Mouse (Mus musculus) G1E (cell line): ENCODE data around the gene 4933402D24Rik. TPM values are rescaled to one million over a fixed set of nuclear protein-coding genes. Genes with fewer than 3 reads are reported as not detected.

Experiments
- ATAC-seq: 2 replicates; pipeline ENCODE4 v1.8.0; 2016; ENCODE audit warnings: mild to moderate bottlenecking; ENCODE audit not compliant: insufficient number of reproducible peaks, poor library complexity, low FRiP score, severe bottlenecking; ENCODE audit errors: extremely low read depth
- DNase-seq: peaks from one replicate; pipeline ENCODE4 v3.0.0; 2012; ENCODE audit warnings: low spot score
- H3K27me3 ChIP-seq: 2 replicates; pipeline ENCODE4 v1.6.1; 2012; ENCODE audit warnings: mild to moderate bottlenecking, low read length, inconsistent platforms; ENCODE audit not compliant: insufficient read depth
- H3K36me3 ChIP-seq: replicated peaks from 2 replicates; pipeline ENCODE3; 2012; ENCODE audit warnings: mild to moderate bottlenecking, inconsistent platforms
- H3K4me1 ChIP-seq: 2 replicates; pipeline ENCODE4 v1.6.1; 2012; ENCODE audit warnings: low read depth, low read length, inconsistent platforms, mixed read lengths; ENCODE audit not compliant: insufficient read depth
- H3K4me3 ChIP-seq: 2 replicates; pipeline ENCODE4 v1.5.1; 2012; ENCODE audit warnings: low read depth, mild to moderate bottlenecking, inconsistent platforms, low read length, moderate library complexity, mixed read lengths
- H3K9me3 ChIP-seq: replicated peaks from 2 replicates; pipeline ENCODE4 v1.6.1; 2012; ENCODE audit warnings: inconsistent platforms
- CTCF ChIP-seq: IDR thresholded peaks from 2 replicates; pipeline ENCODE4 v1.5.1; 2012; ENCODE audit warnings: low read depth, low read length, inconsistent platforms, mixed read lengths
- GATA1 ChIP-seq: IDR thresholded peaks from 2 replicates; pipeline ENCODE4 v1.6.1; 2012; ENCODE audit warnings: borderline replicate concordance, low read length, inconsistent platforms, mixed read lengths
- GATA2 ChIP-seq: IDR thresholded peaks from 2 replicates; pipeline ENCODE4 v1.6.1; 2012; ENCODE audit warnings: low read depth, low read length, inconsistent platforms, borderline replicate concordance
- POLR2AphosphoS5 ChIP-seq: IDR thresholded peaks from 2 replicates; pipeline ENCODE4 v1.6.1; 2012; ENCODE audit warnings: low read depth, low read length, inconsistent platforms; ENCODE audit not compliant: insufficient replicate concordance
- TAL1 ChIP-seq: conservative IDR thresholded peaks from 2 replicates; pipeline ENCODE4 v1.6.1; 2012; ENCODE audit warnings: low read depth, low read length, inconsistent platforms, mixed read lengths
- polyA plus RNA-seq: library from polyadenylated mRNA; stranded (reverse); fragments of >175 nt; gene quantifications from 2 replicates; pipeline ENCODE4 v1.2.3, GENCODE M21; 2012
- total RNA-seq, 2 experiments: library from RNA; stranded (forward) in 1 of 2; stranded (reverse) in 1 of 2; fragments of 200-1000 nt in 1 of 2; fragments of >200 nt in 1 of 2; fragmentation: Nextera tagmentation in 1 of 2; gene quantifications; 2 replicates each; pipeline ENCODE4 v1.2.3; 2014 to 2017

Gene 4933402D24Rik
- total RNA-seq (2014; fragmentation: Nextera tagmentation) (not detected in 2 replicates), total RNA-seq (2017) (0.11 TPM in 1 of 2 replicates, not detected in the other), polyA plus RNA-seq (not detected in 2 replicates)

- no peaks in the 10 kb centered on the region for H3K36me3 ChIP-seq
- no peaks in the 10 kb centered on the region for H3K27me3 ChIP-seq
- no peaks in the 10 kb centered on the region for H3K4me1 ChIP-seq
- H3K4me3 ChIP-seq: no peak within 1 kb of the TSS
- no peaks in the 10 kb centered on the region for H3K9me3 ChIP-seq
- TF ChIP-seq GATA1 (no peak), TAL1 (no peak), CTCF (no peak), POLR2AphosphoS5 (no peak), GATA2 (no peak)
- ATAC-seq (no peak), DNase-seq (no peak)
These were observed at the start of gene 4933402D24Rik for GRCm38 (mm10) chr1:63769167-63769566. Gene 4933402D24Rik, minus strand, starts transcription at chr1:63769267.

- Histone ChIP-seq H3K4me3 (no peak overlapping the region), H3K4me1 (no peaks in the 10 kb centered on the region), H3K27me3 (no peaks in the 10 kb centered on the region), H3K36me3 (no peaks in the 10 kb centered on the region), H3K9me3 (no peaks in the 10 kb centered on the region)
- DNase-seq (no peak), ATAC-seq (no peak)
- no peak for TF ChIP-seq TAL1
- TF ChIP-seq GATA2: no peak
- no peak for TF ChIP-seq GATA1
- no peak for TF ChIP-seq CTCF
These were observed 39.5 kb upstream of the 4933402D24Rik start for GRCm38 (mm10) chr1:63808584-63808983.

DNA sequence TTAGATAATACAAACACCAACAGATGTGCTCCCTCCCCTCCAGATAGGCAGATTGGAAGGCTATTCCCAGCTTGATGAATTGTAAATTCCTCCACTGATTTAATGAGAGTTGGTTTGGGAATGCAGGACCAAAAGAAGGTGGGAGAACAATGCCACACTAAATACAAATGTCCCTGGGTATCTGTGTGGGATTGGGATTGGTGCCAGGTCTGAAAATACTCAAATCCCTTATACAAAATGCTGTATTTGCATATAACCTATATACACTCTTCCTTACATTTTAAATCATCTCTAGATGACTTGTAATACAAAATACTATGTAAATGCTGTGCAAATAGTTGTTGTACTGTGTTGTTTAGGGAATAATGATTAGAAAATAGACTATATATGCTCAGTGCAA, 36.0 kb upstream of the 4933402D24Rik start:
- Histone ChIP-seq H3K27me3 (no peaks in the 10 kb centered on the region), H3K4me1 (no peaks in the 10 kb centered on the region), H3K36me3 (no peaks in the 10 kb centered on the region), H3K9me3 (no peaks in the 10 kb centered on the region), H3K4me3 (no peak overlapping the region)
- TF ChIP-seq TAL1: no peak
- TF ChIP-seq GATA2: no peak
- DNase-seq: no peak
- ATAC-seq: no peak

DNA sequence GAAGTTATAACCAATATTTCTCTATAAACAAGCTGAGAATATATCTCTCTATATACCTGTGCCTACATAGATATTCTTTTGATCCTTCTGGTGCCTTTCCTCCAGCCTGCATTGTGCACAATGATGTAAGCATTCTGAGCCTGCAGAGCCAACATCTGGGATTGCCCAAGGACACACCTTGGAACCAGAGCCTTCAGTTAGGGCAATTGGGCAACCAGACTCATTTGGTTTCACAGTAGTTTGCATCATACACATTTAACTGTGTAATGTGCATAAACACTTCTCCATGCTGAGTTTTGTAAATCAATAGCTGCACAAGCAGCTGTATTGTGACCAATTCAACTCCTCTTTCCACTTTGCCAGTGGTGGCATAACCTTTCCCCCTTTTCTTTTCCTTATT, 25.3 kb upstream of the 4933402D24Rik start:
- Histone ChIP-seq H3K27me3 (no peaks in the 10 kb centered on the region), H3K9me3 (no peaks in the 10 kb centered on the region), H3K4me1 (no peaks in the 10 kb centered on the region), H3K36me3 (no peaks in the 10 kb centered on the region), H3K4me3 (no peak overlapping the region)
- TF ChIP-seq GATA2 (no peak), CTCF (no peak), GATA1 (no peak), TAL1 (no peak), POLR2AphosphoS5 (no peak)
- ATAC-seq: no peak
- no peak for DNase-seq

DNA sequence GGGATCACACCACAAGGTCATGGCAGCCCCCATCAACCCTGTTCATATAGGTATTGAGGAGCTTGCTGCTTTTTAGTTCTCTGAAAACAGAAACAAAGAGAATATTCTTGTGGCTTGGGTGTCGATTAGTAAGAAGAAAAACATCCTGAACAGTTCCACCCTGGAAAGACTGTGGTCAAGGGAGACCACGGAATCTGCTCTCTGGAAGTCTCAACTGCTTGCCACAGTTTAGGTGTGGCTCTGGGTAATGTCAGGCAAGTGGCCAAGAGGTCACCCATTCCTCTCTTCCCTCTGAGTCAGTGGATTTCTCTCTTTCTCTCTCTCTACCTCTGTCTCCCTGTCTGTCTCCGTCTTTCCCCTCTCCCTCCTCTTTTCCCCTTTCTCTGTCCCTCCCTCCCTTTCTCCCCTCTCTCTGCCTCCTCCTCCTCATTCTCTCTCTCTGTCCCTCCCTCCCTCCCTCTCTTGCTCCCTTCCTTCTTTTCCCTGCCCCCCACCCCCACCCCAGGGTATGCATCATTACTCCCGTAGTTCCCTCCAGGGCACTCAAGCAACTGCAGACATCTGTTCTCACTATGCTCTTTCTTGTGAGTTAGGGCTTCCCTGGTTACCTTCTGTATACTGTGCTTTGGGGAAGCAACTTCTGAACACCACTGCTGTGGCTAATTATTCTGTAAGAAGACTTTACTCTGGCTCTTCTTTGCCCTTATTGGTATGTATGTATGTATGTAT, 8.0 kb upstream of the 4933402D24Rik start:
- no peak for TF ChIP-seq CTCF
- no peak for TF ChIP-seq GATA2
- no peak for TF ChIP-seq GATA1
- no peak for TF ChIP-seq TAL1
- TF ChIP-seq POLR2AphosphoS5: no peak
- no peaks in the 10 kb centered on the region for H3K4me1 ChIP-seq
- DNase-seq: no peak
- no peaks in the 10 kb centered on the region for H3K36me3 ChIP-seq
- H3K4me3 ChIP-seq: no peak overlapping the region
- ATAC-seq: no peak
- peaks cover 5% of the 10 kb centered on the region for H3K27me3 ChIP-seq
- H3K9me3 ChIP-seq: no peaks in the 10 kb centered on the region

DNA sequence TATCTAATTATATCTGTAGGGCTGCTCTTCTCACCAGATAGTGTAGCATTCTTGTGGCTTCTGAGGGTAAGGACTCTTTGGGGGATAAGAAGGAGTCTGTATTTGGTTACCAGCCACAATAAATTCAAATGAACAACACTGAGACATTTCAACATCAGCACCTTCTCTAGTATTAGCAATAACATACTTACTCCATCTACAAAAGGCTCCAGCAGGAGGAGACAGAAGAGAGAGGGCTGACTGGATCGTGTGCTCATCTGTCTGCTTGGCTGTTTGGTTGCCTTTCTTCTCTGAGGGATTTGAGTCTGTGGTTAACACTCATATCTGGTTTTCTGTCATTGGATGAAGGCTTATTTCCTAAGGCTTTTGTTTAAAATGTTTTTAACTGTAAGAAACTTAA, 7.3 kb upstream of the 4933402D24Rik start:
- ATAC-seq (no peak), DNase-seq (no peak)
- Histone ChIP-seq H3K27me3 (peaks cover 5% of the 10 kb centered on the region), H3K4me3 (no peak overlapping the region), H3K9me3 (no peaks in the 10 kb centered on the region), H3K4me1 (no peaks in the 10 kb centered on the region), H3K36me3 (no peaks in the 10 kb centered on the region)
- TF ChIP-seq GATA2: no peak
- no peak for TF ChIP-seq POLR2AphosphoS5
- no peak for TF ChIP-seq GATA1
- TF ChIP-seq TAL1: no peak
- no peak for TF ChIP-seq CTCF

DNA sequence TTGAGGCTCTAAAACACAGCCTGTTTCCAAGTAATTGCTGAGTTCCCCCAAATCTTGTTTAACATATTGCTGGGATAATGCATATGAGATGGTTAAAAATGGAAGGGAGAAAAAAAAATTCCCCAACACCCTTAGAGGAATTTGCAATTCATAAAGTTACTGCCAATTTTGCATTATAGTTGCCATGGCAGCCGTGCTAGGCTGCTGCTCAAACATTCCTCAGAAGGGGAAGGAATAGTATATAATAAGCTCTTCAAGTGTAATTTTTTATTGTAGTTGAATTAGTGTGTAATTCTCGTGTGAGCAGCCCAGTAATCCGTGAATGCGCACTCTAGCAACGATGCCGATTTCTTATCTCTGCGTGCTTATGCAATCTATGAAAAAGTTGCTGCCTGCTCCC, 1.2 kb upstream of the 4933402D24Rik start:
- H3K9me3 ChIP-seq: no peaks in the 10 kb centered on the region
- DNase-seq: no peak
- no peaks in the 10 kb centered on the region for H3K4me1 ChIP-seq
- no peaks in the 10 kb centered on the region for H3K36me3 ChIP-seq
- H3K27me3 ChIP-seq: no peaks in the 10 kb centered on the region
- no peak for ATAC-seq
- no peak overlapping the region for H3K4me3 ChIP-seq
- TF ChIP-seq POLR2AphosphoS5: no peak
- no peak for TF ChIP-seq GATA2
- TF ChIP-seq GATA1: no peak
- no peak for TF ChIP-seq TAL1
- TF ChIP-seq CTCF: no peak
